ENCODE assay signal across 8 mouse cellular contexts in the genomic region with DNA sequence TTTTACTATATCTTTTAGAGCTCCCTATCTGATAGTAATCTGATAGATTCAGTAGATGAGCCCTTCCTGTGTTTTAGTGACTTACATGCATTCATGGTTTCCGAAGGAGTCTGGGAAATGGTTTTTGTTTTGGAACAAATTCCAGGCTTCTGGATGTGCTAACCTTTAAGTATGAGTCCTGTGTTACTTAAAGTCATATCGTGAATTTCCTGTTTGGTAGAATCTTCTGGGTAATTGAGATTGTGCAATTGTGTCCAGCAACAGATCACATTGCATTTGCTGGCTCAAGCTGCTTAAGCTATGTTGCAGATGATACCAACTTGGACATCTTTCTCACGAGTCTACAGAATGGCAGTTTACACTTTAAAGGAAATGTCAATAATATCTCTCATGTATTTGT. TPM values are rescaled to one million over a fixed set of nuclear protein-coding genes. Genes with fewer than 3 reads are reported as not detected.
A peak's percentile ranks its signal among the peaks of the same experiment; 100 is the strongest.
DNase-seq lines count a peak whose midpoint lies in the region; ATAC-seq and TF ChIP-seq lines count a peak whose summit lies in the region.
"Had no signal": no experiment of that assay in that cellular context is flagged by ENCODE, and none has a peak within 500 bp of the region (broad histone marks: within the 10 kb centered on the region; RNA-seq: fewer than 3 reads in every experiment).

No protein-coding gene starts in this region.

- peaks cover 4% of the 10 kb centered on the region for H3K27me3 ChIP-seq in lung, embryonic 16.5 days (ENCODE audit: control insufficient read depth, insufficient read depth, low read depth, low read length)
- peaks cover 9% of the 10 kb centered on the region for H3K27me3 ChIP-seq in forebrain, embryonic 11.5 days (ENCODE audit: control insufficient read depth, insufficient read depth, low read length)
- 0 out of 2 replicates have a peak, but pooled peaks cover 3% of the 10 kb centered on the region for H3K27me3 ChIP-seq in limb, embryonic 14.5 days (ENCODE audit: control insufficient read depth, insufficient read depth, low read length)
- no peaks in the 10 kb centered on the region for H3K27me3 ChIP-seq in stomach, embryonic 15.5 days (replicated peaks)

- H3K4me1 ChIP-seq in lung, embryonic 16.5 days (replicated peaks; ENCODE audit: control insufficient read depth, insufficient read depth, low read length): peaks cover 53% of the 10 kb centered on the region
- H3K4me1 ChIP-seq in forebrain, embryonic 11.5 days (replicated peaks; ENCODE audit: control insufficient read depth, insufficient read depth, low read length): peaks cover 17% of the 10 kb centered on the region
- H3K4me1 ChIP-seq in limb, embryonic 14.5 days (ENCODE audit: control insufficient read depth, insufficient read depth, low read length): peaks cover 17% of the 10 kb centered on the region
- peaks cover 45% of the 10 kb centered on the region for H3K4me1 ChIP-seq in stomach, embryonic 15.5 days

- no peak for DNase-seq in lung, postnatal 36 days
- DNase-seq in forebrain, embryonic 11.5 days (ENCODE audit: low spot score): no peak
- no peak for DNase-seq in limb, embryonic 14.5 days (ENCODE audit: low spot score)
- no peak for DNase-seq in spleen, adult 12 weeks (ENCODE audit: low spot score)
- DNase-seq in cerebellum, adult 18-20 months: no peak

- peak overlapping the region; percentile 98 for H3K9ac ChIP-seq in lung, embryonic 16.5 days (ENCODE audit: low read length)
- H3K9ac ChIP-seq in forebrain, embryonic 11.5 days (ENCODE audit: low read length): peak overlapping the region; percentile 92
- peak overlapping the region; percentile 91 for H3K9ac ChIP-seq in limb, embryonic 14.5 days (ENCODE audit: low read depth, low read length, severe bottlenecking)
- no peak overlapping the region for H3K9ac ChIP-seq in stomach, embryonic 15.5 days

- no peaks in the 10 kb centered on the region for H3K36me3 ChIP-seq in lung, embryonic 16.5 days (ENCODE audit: control insufficient read depth, insufficient read depth, low read length)
- H3K36me3 ChIP-seq in forebrain, embryonic 11.5 days (ENCODE audit: control insufficient read depth, insufficient read depth, low read length): no peaks in the 10 kb centered on the region
- no peaks in the 10 kb centered on the region for H3K36me3 ChIP-seq in limb, embryonic 14.5 days (ENCODE audit: control insufficient read depth, insufficient read depth, low read length)
- H3K36me3 ChIP-seq in stomach, embryonic 15.5 days: no peaks in the 10 kb centered on the region

- 13% methylated on average over 3 of the region's 3 CpGs for WGBS in lung, embryonic 16.5 days
- WGBS in forebrain, embryonic 11.5 days: 58% methylated on average over 3 of the region's 3 CpGs
- WGBS in limb, embryonic 14.5 days: 41% methylated on average over 3 of the region's 3 CpGs
- WGBS in stomach, embryonic 15.5 days: 17% methylated on average over 3 of the region's 3 CpGs

- peak overlapping the region; percentile 98 for H3K27ac ChIP-seq in lung, embryonic 16.5 days (ENCODE audit: low read length)
- no peak overlapping the region for H3K27ac ChIP-seq in forebrain, embryonic 11.5 days (ENCODE audit: low read depth, low read length)
- no peak overlapping the region for H3K27ac ChIP-seq in limb, embryonic 14.5 days (replicated peaks; ENCODE audit: low read depth, low read length)
- peak overlapping the region; percentile 98; the same call in 1 of the 2 replicates for H3K27ac ChIP-seq in stomach, embryonic 15.5 days

- H3K4me2 ChIP-seq in lung, embryonic 16.5 days (ENCODE audit: low read depth, low read length): peak overlapping the region; percentile 62
- H3K4me2 ChIP-seq in forebrain, embryonic 11.5 days (ENCODE audit: low read depth, low read length, severe bottlenecking): peak overlapping the region; percentile 71
- peak overlapping the region; percentile 77 for H3K4me2 ChIP-seq in limb, embryonic 14.5 days (replicated peaks; ENCODE audit: low read depth, low read length, severe bottlenecking)
- peak overlapping the region; percentile 65 for H3K4me2 ChIP-seq in stomach, embryonic 15.5 days

- H3K9me3 ChIP-seq in lung, embryonic 16.5 days (ENCODE audit: control insufficient read depth, low read length): no peaks in the 10 kb centered on the region
- H3K9me3 ChIP-seq in forebrain, embryonic 11.5 days (ENCODE audit: control insufficient read depth, low read length): no peaks in the 10 kb centered on the region
- no peaks in the 10 kb centered on the region for H3K9me3 ChIP-seq in limb, embryonic 14.5 days (ENCODE audit: control insufficient read depth, low read length)
- no peaks in the 10 kb centered on the region for H3K9me3 ChIP-seq in stomach, embryonic 15.5 days

- no peak for ATAC-seq in lung, embryonic 16.5 days (ENCODE audit: low read depth)
- no peak for ATAC-seq in forebrain, embryonic 11.5 days (replicated peaks; ENCODE audit: low FRiP score)
- ATAC-seq in limb, embryonic 14.5 days (ENCODE audit: low FRiP score, low read depth): no peak
- ATAC-seq in stomach, embryonic 15.5 days (ENCODE audit: insufficient read depth, low FRiP score, low read depth): no peak

- H3K4me3 ChIP-seq in lung, embryonic 16.5 days (ENCODE audit: low read length): peak overlapping the region; percentile 99
- peak overlapping the region; percentile 97 for H3K4me3 ChIP-seq in forebrain, embryonic 11.5 days (ENCODE audit: low read depth, low read length)
- H3K4me3 ChIP-seq in limb, embryonic 14.5 days (replicated peaks; ENCODE audit: low read length): peak overlapping the region; percentile 98
- H3K4me3 ChIP-seq in stomach, embryonic 15.5 days (replicated peaks): peak overlapping the region; percentile 98

- no peak for TF ChIP-seq POLR2A in limb, embryonic 14.5 days (IDR thresholded peaks at IDR 0.05; ENCODE audit: borderline replicate concordance, extremely low read depth, insufficient read depth, insufficient read length)

RNA-seq across cellular contexts. Expression of a gene that starts 2.0 kb away (rescaled TPM):
- 46.1 and 49.8 TPM in 2 replicates for polyA plus RNA-seq in lung, embryonic 16.5 days (2015; fragmentation: Nextera tagmentation; extraction: Ambion mirVana)
- polyA plus RNA-seq in forebrain, embryonic 11.5 days (2014; fragmentation: Nextera tagmentation; extraction: Ambion mirVana): 51.7 and 52.3 TPM in 2 replicates
- 74.1 and 76.6 TPM in 2 replicates for polyA plus RNA-seq in limb, embryonic 14.5 days (2012; rRNA removed)
- polyA plus RNA-seq in limb, embryonic 14.5 days (2014; fragmentation: Nextera tagmentation; extraction: Ambion mirVana): 53.8 and 58.0 TPM in 2 replicates
- polyA plus RNA-seq in stomach, embryonic 15.5 days (2015; fragmentation: Nextera tagmentation; extraction: Ambion mirVana): 40.7 and 44.9 TPM in 2 replicates

RNA-seq across cellular contexts. Expression of a gene that starts 3.1 kb away (rescaled TPM):
- 0.43 and 0.74 TPM in 2 replicates for polyA plus RNA-seq in lung, embryonic 16.5 days (2015; fragmentation: Nextera tagmentation; extraction: Ambion mirVana)
- polyA plus RNA-seq in forebrain, embryonic 11.5 days (2014; fragmentation: Nextera tagmentation; extraction: Ambion mirVana): 0.49 and 1.0 TPM in 2 replicates
- polyA plus RNA-seq in limb, embryonic 14.5 days (2012; rRNA removed): 2.6 TPM in 2 replicates
- polyA plus RNA-seq in limb, embryonic 14.5 days (2014; fragmentation: Nextera tagmentation; extraction: Ambion mirVana): 0.77 and 1.6 TPM in 2 replicates
- polyA plus RNA-seq in stomach, embryonic 15.5 days (2015; fragmentation: Nextera tagmentation; extraction: Ambion mirVana): 0.48 and 0.49 TPM in 2 replicates

RNA-seq across cellular contexts. Expression of a gene that starts 32.8 kb away (rescaled TPM):
- 2.7 and 3.2 TPM in 2 replicates for polyA plus RNA-seq in lung, embryonic 16.5 days (2015; fragmentation: Nextera tagmentation; extraction: Ambion mirVana)
- polyA plus RNA-seq in forebrain, embryonic 11.5 days (2014; fragmentation: Nextera tagmentation; extraction: Ambion mirVana): 2.9 and 3.0 TPM in 2 replicates
- 0.26 and 0.54 TPM in 2 replicates for polyA plus RNA-seq in limb, embryonic 14.5 days (2012; rRNA removed)
- polyA plus RNA-seq in limb, embryonic 14.5 days (2014; fragmentation: Nextera tagmentation; extraction: Ambion mirVana): 1.9 and 2.2 TPM in 2 replicates
- 3.4 TPM in 2 replicates for polyA plus RNA-seq in stomach, embryonic 15.5 days (2015; fragmentation: Nextera tagmentation; extraction: Ambion mirVana)
- polyA plus RNA-seq: testis, adult 2 months had no signal

Comparison
In these comparisons a context has a peak if more than half of its experiments do, and no peak if none do; other contexts are left out.
1. H3K27ac ChIP-seq: peak in lung, embryonic 16.5 days (single experiment) and stomach, embryonic 15.5 days (single experiment); none in forebrain, embryonic 11.5 days (single experiment) and limb, embryonic 14.5 days (single experiment).
2. Peak in every context shown above with its lines, with median percentiles within 50 percentile points of each other: H3K4me2 ChIP-seq and H3K4me3 ChIP-seq.